Mouse (Mus musculus) retina, postnatal 1 day (tissue): Measurements from ENCODE around the gene Rag2.

ENCODE experiments used
- DNase-seq: peaks from one replicate; pipeline ENCODE4 v3.0.0-alpha.2; 2012

The Rag2 gene

DNA sequence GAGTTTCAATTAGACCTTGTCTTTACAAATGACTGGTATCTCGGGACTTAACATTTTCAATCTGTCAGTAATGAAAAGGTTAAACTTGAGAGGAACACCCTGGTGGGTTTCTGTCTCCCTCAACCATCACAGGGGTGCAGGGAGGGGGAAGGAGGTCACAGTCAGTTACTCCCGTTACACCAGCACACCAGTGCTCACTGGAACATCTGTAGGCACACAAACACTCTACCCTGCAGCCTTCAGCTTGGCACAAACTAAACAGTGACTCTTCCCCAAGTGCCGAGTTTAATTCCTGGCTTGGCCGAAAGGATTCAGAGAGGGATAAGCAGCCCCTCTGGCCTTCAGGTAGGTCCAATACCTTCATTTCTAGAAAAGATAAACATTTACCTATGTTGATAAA, at the start of gene Rag2:
Gene Rag2 (plus strand): TSS at position 193 of the 400 bp plus-strand sequence.
- no peak for DNase-seq

DNA sequence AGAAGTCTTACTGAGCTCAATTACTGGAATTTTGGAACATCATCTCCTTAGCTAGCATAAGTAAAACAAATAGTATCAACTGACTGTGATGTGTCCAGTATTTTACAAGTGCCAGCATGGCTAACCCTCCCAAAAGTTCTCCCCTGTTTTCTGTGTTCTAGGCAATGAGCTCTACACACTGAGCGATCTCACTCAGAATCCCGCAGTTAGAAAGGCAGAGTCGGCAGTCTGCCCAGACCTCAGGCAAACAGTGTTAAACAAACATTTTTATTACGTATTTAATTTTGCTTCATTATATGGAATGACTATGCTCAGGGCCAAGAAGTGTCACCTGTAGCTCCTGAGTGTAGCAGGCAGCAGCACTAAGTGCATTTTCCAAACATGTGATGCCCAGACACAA, 47.3 kb upstream of the Rag2 start:
- no peak for DNase-seq

DNA sequence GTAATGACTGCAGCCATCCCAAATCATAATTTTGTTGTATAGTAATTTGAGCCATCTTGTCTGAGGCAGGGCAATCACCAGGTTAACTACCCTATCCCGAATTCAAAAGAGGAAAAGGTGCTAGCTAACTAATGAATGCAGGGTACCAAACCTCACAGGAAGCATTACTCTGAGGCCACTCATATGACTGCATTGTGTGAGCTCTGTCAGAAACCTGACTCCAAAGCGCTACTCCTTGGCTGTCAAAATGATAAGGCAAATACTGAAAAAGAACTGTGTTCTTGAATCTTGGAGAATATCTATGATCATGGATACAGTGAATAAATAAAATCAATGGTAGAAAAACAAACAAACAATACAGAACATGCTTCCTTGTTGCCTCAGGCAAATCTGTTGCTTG, 44.5 kb upstream of the Rag2 start:
- no peak for DNase-seq

DNA sequence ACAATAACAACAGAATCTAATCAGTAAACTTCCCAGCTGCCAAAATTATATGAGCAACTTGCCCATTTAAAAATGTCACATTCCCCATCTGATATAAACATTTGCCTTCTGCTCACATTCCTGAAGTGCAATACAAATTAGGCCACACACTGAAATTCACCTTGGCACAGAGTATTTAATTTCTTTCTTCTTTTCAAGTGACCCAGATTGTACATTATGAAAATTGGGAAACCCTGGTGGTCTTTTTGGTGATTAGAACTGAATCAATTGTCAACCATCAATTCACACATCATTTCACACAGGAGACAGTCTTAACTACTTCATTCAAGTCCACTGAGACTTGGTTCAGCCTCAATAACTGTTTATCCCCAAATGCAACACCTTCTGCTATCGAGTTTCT, 44.1 kb upstream of the Rag2 start:
- DNase-seq = peak; percentile 95

DNA sequence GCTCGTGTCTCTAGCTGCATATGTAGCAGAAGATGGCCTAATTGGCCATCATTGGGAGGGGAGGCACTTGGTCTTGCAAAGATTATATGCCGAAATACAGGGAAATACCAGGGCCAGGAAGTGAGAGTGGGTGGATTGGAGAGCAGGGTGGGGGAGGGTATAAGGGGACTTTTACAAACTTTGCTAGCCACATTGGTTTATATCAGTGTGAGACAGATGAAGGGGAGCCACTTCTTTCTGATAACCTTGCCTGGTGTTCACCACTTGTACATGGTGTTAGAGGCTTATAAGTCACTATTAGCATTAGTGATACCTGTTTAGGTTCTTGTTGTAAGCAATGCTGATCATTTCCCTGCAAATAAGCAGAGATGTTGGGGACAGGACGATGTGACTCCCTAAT, 43.5 kb upstream of the Rag2 start:
- DNase-seq = no peak

DNA sequence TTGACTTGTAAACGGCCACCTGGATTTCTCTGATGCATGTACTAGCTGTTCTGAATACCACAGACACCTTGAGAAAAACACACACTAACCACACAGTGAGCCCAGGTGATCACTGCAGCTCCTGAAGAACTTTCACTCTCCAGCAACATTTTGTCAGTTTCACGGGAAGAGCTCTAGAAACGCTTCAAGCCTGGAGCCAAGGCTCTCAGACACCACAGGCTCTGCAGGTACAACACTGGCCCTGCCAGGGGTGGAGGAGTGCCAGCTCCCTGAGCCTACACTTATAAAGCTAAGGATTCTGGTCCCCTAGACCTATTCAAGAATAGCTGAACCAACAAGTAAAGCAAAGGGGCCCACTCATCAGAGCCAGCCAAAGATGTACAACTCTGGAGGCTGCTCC, 43.1 kb upstream of the Rag2 start:
- no peak for DNase-seq

DNA sequence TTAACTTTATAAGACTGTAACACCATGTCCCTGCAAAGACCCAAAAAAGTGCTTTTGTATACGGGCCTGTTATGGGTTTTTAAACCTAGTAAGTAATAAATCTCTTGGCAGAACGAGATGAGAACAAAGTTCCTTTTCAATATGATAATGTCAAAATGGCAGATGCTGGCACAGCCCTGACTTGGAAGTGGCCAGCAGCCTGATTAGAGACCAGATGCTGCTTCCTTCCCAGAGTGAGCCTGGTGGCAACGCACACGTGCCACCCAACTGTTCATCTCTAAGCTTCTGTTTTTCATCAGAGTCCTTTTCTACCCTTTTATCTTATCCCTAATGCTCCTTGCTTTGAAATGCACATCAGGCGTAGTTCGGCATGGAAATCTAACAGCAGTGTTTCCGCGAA, 33.2 kb upstream of the Rag2 start:
- DNase-seq = peak; percentile 40

DNA sequence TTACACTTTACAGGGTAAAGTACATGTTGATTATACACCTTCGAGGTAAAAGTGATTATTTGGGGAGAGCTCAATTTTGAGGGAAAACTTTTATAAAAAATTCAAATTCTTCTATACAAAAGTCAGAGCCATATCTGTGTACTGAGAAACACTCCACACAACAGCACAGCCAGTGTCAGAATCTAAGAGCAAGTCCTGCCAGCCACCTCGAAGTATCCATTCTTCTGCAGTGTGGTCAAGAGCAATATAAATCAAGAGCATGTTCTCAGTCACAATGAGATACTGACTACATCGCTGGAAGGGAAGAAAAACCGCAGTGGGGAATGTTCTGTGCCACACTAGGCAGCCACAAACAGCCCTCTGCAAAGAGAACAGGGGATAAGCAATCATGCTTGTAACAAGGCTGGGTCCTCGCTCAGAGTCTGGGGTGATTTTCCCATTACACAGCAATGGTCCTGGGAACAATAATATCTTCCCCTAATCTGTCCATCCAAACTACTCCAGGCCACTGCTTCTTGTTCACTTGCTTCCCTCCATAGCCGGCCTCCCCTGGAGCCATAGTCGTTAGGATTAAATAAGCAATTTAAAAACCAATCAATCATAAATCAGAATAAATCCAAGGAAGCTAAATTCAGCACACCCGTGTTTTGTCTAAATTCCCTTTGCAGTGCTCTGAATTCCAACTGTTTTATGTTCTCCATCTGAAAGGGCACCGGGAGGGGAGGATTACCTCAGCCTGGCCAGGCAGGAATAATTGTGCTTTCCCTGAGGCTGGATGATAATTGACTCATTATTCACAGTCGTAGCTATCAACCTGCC, 32.3 kb upstream of the Rag2 start:
- peak; percentile 91 for DNase-seq

DNA sequence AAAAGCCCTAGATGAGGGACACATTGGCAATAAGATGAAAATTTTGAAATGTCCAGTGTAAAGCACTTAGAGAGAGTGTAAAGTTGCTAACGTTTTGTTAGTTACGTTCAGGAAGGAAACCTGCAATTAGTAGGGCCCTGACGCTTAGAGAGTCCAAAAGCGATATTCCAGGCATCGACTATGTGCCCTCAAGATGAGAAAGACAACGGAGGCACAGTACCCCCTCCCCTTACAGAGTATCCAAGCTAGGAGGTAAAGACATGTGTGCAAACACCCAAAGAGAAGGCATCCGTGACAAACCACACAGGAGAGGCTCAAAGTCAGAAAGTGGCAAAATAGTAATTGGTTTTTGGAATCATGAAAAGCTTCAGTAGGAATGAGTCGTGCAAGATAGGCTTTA, 31.6 kb upstream of the Rag2 start:
- no peak for DNase-seq

DNA sequence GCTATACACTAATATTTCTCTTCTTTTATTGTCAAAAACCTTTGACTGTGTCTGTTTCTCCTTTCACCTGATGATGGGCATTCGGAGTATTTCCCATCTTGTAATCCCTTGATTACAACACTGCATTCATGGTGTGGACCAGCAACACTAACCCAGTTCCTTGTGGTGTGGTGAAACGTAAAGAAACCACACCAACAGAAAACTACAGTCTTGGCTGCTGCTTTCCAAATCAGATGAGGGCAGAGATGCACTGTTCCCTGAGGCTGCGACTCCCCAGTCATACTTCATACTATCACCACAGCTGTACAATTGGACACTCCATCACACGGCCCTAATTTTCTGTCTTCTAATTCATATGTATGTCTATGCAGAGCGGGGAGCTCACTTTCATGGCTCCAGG, 29.8 kb upstream of the Rag2 start:
- no peak for DNase-seq

DNA sequence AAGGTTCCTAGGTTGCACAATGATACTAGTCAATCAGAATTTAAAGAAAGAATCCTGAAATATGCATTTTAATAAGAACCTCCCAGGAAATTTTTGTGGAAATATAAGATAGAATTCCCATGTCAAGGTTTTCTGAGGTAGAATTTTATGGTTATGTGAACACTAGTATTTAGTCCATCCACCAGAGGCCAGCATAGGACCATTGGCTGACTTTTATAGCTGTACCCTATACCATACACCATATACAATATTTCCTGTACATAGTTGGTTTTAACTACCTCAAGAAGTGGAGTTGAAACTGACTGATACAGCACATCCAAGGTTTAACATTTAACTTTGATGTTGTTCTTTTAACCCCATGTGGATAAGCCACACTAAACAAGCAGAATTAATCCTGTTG, 27.3 kb upstream of the Rag2 start:
- DNase-seq = peak; percentile 34

DNA sequence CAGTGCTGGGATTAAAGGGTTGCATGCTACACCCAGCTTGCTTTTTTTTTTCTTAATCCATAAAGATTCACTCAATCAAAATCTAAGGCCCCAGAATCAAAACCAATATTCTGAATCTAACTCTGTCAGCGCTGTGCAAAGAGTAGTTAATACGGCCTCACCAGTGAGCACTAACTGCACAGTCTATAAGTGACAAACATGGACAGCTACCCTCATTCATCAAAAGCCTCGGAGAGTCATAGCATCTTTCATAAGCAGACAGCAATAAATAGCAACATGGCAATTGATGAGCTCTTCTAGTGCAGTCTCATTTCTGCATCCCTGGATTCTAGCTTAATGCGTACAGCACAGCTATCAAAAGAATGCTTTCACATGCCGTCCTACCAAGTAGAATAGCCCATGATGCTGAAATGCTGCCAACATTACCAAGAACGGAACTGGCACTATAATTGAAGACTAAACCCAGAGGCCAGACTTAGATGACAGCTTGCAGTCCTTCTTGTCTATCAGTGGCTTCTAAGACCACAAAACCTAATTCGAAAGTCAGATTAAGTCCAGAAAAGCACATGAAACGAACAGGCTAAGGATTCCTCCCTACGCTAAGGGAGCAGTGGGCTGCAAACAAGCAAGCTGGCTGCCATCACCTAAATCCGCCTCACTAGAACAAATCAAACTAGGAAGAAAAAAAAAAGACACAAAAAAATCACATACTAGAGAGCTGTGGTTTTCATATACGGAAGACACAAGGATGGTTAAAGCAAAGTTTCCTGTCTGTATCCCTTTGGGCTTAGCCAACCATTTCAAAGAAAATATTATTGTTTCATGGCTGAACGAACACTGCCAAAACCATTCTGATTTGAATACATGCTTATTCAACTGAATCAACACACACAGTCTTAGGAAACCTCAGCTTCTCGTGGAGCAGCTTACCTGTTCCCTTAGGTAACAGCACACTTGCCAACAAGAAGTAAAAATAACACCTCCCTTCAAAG, 26.0 kb upstream of the Rag2 start:
- DNase-seq = peak; percentile 73

DNA sequence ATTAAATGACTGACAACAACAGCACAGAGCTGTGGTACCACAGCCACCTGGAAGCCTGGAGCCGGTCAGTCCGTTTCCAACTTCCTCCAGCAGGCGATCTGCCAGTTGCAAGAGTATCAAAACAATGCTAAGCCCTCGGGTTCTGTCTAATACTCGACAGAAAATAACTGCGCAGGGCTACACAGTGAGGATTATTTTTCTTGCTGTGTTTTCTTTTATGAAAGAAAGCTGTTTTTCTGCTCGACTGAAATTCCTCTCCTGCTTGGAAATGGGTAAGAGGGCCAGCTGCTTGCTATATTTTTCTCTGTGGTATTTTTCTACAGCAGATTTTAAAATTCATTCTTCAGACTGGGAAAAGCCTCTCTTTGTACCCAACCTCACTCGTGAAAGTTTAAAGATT, 23.8 kb upstream of the Rag2 start:
- peak; percentile 51 for DNase-seq

DNA sequence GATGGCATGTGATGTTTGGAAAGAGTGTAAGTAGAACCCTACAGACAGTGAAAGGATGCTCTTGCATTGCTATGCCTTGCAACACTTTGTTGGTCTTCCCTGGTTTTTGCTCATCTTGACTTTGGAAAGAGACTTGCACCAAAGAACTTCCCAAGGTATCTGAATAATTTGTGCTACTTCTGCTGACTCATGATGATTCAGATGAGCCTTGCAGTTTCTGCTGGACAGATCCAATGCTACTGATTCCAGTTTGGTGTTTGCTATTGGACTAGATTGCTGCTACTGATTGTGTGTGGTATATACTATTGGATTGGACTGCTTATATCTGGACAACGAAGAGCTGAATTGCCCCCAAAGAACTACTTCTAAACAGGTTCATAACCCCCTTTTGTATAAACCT, 21.4 kb upstream of the Rag2 start:
- DNase-seq = no peak

DNA sequence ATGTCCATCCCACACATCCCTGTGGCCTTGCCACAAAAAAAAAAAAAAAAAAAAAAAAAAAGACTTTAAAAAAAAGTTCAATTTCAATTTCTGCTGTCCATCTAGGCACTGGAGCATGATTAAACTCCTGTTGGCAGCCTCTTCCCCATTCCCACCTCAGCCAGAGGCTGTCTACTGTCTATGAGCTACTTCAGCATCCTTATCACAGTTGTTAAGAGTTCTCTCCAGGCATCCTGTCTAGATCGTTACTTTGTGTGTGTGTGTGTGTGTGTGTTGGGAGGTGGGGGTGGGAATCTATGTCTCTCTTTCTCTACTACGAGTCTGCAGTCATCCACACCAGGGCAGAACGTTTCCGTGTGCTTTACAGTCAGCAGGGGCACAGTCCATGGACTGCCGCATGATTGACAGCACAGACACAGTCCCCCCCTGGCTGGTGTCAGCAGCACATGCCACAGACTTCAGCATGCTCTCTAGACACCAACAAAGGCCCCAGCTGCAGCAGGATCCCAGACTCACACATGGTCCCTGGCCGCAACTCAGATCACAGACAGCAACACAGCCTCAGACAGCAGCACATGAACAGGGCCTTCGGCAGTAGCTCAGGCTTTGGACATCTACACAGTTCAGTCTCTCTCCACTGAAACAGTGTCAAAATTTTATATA, 16.2 kb upstream of the Rag2 start:
- DNase-seq = peak; percentile 89

DNA sequence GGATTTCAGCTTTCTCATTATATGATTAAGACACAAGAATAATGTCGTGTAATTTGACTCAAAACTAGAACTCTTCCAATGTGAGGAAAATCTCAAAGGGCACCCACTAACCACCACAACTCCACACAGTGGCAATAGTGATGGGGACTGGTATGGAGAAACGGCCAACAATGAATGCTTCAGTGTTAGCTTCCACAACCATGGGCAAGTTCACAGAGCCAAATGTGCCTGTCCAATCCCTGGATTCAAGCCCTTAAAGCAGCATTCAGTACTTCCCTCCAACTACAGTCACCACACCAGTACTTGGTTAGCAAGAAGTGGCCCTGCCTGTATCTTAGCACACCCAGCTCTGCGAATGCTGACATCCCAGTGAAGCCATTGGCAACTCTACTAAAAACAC, 13.7 kb upstream of the Rag2 start:
- no peak for DNase-seq

DNA sequence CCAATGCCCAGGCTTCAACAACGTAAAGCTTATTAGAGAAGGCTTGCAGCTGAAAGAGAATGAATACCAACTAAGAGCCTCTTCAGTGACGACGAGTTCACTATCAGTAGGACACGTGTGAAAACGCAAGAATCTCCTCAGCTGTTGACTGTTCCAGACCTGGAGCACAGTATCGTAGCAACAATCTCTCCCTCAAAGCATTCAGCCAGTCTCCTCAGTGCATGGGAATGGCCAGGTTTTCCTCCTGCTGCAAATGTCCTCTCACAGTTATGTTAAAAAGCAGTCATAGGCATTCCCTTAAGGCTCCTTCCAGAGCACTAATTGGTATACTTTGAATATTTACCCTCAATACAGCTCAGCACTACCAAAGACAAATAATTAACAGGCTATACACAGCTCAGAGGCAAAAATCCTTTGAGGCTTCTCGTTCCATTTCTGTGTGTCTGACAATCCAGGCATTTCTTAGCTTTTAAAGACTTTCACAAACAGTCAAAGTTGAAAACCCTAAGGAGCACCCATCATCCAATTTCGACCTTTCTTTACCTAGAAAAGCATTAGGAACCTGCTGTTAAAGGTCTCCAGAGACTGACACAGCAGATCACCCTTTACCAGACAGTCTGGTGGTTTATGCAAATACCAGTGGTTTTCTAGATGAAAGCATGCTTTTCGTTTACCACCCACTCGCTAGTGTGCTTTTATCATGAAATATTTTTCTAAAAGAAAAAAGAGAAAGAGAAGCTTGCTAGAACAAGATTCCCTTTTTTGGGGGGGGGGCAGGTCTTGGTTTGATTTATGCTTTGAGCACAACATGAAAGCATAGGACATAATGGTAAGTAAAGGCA, 8.8 kb upstream of the Rag2 start:
- DNase-seq = no peak

DNA sequence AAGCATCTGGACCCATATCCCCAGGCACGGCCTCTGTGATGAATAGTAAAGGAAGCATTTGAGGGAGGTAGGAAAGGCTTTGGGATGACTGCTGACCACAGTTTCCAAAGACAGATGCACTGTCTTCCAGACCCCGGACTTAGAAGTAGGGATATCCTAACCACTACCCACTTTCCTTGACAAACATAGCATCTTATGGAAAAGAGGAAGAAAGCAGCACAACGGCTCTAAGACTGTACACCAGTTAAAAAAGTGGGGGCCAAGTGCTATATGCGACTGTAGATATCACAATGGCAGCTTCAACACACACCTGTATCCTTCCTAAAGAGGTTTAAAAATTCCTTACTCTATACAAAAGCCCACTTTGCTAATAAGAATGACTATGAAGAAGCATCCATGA, 6.1 kb upstream of the Rag2 start:
- DNase-seq = no peak

DNA sequence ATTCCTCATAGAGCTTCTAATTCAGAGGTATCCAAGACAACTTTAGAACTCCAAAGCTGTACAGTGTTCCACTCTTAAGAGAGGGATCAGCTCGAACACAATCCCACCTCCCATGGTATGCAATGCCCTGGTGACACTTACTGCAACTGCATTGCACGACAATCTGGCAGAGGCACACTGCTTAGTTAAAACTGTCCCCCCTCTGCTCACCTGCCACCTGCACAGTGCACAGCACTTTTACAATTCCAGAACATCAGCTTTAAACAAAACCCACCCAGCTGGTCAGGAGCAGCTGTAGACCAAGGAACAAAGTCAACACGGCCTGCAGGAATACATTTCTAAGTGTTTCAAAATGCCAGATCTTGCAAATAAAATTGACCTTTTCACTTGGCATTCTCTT, 3.6 kb upstream of the Rag2 start:
- DNase-seq = no peak

DNA sequence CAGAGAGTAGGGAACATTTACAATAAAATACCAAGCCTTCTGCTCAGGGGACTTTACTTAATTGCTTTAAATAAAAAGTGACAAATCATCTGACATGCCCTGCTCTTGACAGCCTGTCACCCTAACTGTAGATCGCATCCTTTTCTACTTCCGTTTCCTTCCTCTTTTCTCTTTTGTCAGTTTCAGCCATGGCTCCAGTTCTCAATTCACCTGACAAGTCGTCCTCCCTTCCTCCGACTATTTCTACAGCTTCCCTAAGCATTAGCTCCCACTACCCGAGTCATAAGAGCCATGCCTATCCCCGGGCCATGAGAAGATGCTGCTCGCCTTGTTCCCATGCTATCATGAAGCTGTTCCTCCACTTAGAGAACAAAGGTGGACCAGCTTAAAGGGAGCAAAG, 2.9 kb upstream of the Rag2 start:
- DNase-seq = peak; percentile 38

DNA sequence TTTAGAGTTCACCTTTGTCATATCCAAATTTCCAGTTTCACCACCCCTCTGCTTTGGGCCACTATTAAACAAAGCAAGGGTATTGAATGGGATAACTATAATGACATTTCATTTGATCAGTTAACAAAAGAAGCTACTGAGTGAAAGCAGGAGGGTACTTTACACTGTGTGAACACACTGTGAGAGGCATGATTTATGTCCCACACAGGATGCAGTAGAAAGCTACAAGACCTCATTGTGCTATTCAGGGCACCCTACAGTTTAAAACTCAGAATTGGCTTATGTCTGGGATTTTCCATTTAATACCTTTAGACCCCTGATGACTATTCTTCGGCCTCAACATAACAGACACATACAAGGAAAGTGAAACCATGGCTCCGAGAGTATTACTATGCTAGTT, 1.5 kb upstream of the Rag2 start:
- DNase-seq = no peak

DNA sequence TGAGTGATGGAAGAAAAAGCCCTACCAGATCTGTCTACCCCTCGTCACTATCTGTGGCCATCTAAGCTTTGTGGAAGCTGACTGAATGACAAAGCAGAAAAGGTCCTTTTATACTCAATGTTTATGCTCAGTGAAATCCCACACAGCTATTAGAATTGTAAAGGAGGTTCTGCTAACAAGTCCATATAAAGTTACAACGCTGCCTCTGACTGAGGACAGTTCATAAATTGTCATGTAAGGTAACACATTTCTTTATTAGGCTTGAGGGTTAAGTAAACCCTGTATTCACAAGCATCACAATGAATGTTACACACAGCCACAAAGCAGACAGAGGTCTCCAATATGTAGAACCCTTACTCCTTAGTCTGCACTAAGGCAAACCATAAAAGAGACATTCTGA, 507 bp upstream of the Rag2 start:
- no peak for DNase-seq

DNA sequence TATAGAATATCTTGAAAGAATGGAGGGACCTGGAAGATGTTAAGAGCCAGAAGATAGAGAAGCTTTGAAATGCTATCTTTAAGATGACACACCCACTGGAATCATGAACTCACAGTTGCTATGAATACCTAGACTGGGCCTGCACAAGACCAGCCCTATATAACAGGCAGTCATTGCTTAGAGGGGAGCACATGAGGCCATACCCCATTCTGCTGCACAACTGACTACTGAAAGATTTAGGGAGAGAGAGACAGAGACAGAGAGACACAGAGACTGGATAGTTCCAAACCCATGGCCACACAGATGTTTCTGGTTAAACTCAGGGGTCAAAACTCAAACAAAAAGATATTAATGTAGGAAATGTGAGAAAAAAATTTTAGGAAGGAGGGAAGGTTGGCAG, 2.7 kb downstream of the Rag2 start:
- DNase-seq = no peak
